Mouse (Mus musculus) bone marrow macrophage, adult 2 months (primary cell): ENCODE results near the gene Kif17. TPM values are rescaled to one million over a fixed set of nuclear protein-coding genes. Genes with fewer than 3 reads are reported as not detected.

Experiments
- H3K27ac ChIP-seq: 2 replicates; pipeline ENCODE4 v1.5.1; 2012; ENCODE audit warnings: low read depth, low read length; ENCODE audit not compliant: insufficient read depth
- H3K4me1 ChIP-seq: 2 replicates; pipeline ENCODE4 v1.6.1; 2012; ENCODE audit warnings: low read length; ENCODE audit not compliant: control insufficient read depth, insufficient read depth
- H3K4me3 ChIP-seq: 2 replicates; pipeline ENCODE4 v1.5.1; 2012; ENCODE audit warnings: mild to moderate bottlenecking, low read length, moderate library complexity; ENCODE audit not compliant: insufficient read depth
- CTCF ChIP-seq: IDR thresholded peaks from 2 replicates; pipeline ENCODE4 v1.5.1; 2012; ENCODE audit warnings: low read depth, mild to moderate bottlenecking, low read length, moderate library complexity
- POLR2A ChIP-seq: IDR thresholded peaks from 2 replicates; pipeline ENCODE4 v1.6.1; 2012; ENCODE audit warnings: mild to moderate bottlenecking, low read depth, low read length, borderline replicate concordance
- polyA plus RNA-seq: library from polyadenylated mRNA; stranded (reverse); fragments of >200 nt; gene quantifications from 2 replicates; pipeline ENCODE4 v1.2.4, GENCODE M21; 2012; ENCODE audit not compliant: missing spikeins, insufficient read depth, insufficient read length

Kif17 gene
- polyA plus RNA-seq, 1 experiment, result not detected

- TF ChIP-seq POLR2A (no peak), CTCF (no peak)
- Histone ChIP-seq H3K4me1 (peaks cover 3% of the 10 kb centered on the region; the same call in 1 of the 2 replicates), H3K27ac (no peak overlapping the region), H3K4me3 (no peak overlapping the region)
Observed at GRCm38 (mm10) chr4:138257116-138257687, 7.0 kb downstream of the Kif17 start.

DNA sequence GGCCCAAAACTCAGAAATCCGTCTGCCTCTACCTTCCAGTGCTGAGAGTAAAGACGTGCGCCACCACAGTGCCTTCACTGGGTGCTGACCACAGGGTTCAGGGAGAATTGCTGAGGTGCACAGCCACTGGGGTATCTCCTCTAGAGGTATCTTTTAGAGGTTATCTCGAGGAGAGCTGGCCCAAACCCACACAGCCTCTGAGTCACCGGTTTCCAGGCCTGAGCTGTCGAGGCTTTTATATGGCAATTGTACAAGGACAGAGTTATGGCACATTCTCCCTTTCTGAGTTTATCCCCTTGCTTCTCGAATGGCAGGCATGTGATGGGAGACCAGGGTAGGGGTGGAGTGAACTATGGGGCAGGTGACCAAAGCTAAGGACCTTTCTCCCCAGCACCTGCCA, 8.4 kb downstream of the Kif17 start:
- peaks cover 3% of the 10 kb centered on the region; the same call in 1 of the 2 replicates for H3K4me1 ChIP-seq
- no peak overlapping the region for H3K27ac ChIP-seq
- H3K4me3 ChIP-seq, result no peak overlapping the region
- TF ChIP-seq POLR2A (no peak), CTCF (no peak)

DNA sequence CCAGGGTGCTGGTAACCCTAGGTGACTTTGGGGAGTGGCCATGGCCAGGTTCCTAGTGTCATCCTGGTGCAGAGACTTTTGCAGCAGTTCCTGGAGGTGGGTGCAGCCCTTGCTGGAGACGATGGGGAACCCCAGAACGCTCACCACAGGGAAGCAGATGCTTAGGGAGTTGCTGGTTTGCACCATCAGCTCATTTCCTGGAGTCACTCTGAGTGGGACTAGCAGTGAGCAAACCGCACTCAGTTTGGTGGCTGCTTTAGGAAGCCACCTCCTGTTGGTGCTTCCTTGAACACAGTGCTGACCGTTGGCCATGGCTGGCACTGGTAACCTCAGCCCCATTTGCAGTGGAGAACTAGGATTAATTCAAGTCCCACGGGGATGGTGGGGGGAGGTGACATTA, 9.2 kb downstream of the Kif17 start:
- Histone ChIP-seq H3K27ac (no peak overlapping the region), H3K4me3 (no peak overlapping the region), H3K4me1 (peaks cover 3% of the 10 kb centered on the region; the same call in 1 of the 2 replicates)
- TF ChIP-seq POLR2A (no peak), CTCF (no peak)

DNA sequence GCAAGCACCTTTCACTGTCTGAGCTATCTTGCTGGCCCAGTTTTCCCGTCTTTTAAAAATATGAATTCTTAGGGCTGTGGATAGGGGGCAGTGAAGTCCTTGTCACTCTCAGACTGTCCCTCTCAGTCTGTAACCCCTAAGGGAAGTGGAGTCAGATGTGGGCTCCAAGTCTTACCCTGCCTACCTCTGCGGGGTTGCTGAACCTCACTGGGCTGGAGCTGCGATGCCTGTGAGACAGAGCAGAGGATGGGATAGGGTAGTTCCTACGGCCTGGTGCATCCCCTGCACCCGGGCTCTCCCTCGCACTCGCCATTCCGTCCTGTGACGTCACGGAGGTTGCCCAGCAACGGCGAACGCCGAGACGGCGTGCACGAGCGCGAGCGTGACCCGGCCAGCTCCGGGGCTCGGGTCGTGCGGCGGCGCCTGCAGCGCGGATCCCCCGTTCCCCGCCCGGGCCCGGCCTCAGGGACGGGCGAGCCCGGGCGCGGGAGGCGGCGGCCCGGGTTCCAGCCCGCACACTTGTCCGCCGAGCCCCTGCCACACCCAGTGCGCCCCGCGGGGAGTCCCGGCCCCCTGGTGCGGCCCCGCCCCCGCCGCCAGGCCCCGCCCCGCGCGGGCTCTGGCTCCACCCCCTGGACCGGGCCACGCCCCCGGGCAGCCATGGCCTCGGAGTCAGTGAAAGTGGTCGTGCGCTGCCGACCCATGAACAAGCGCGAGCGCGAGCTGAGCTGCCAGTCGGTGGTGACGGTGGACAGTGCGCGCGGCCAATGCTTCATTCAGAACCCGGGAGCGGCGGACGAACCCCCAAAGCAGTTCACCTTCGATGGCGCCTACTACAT, 11.8 kb downstream of the Kif17 start:
- Histone ChIP-seq H3K4me3 (peak overlapping the region; percentile 65), H3K4me1 (peaks cover 3% of the 10 kb centered on the region; the same call in 1 of the 2 replicates), H3K27ac (no peak overlapping the region)
- no peak for TF ChIP-seq POLR2A
- 0 out of 2 replicates have a peak, but pooled peaks have one; percentile 19 for TF ChIP-seq CTCF

DNA sequence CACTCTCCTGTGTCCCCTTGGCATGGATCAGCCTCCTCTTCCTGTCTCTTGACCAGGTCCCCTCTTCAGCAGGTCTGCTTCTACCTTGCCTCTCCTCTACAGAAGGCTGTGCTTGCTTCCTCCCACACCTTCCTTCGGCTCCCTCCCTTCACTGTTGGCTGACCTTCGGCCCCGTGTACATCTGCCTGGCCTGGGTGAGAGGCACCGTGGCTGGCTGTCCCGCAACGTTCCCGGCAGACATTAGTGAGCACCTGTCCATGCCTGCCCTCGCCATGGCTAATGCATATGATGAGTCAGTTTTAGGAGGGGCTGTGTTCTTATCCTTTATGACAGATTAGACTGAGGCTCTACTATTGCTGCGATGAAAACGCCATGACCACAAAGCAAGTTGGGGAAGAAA, 17.6 kb downstream of the Kif17 start:
- TF ChIP-seq POLR2A (no peak), CTCF (no peak)
- no peak overlapping the region for H3K4me3 ChIP-seq
- H3K4me1 ChIP-seq, result no peaks in the 10 kb centered on the region
- no peak overlapping the region for H3K27ac ChIP-seq

GRCm38 (mm10) chr4:138272011-138272997, 22.1 kb downstream of the Kif17 start:
- TF ChIP-seq CTCF (no peak), POLR2A (no peak)
- H3K27ac ChIP-seq, result no peak overlapping the region
- H3K4me3 ChIP-seq, result no peak overlapping the region
- H3K4me1 ChIP-seq, result no peaks in the 10 kb centered on the region

DNA sequence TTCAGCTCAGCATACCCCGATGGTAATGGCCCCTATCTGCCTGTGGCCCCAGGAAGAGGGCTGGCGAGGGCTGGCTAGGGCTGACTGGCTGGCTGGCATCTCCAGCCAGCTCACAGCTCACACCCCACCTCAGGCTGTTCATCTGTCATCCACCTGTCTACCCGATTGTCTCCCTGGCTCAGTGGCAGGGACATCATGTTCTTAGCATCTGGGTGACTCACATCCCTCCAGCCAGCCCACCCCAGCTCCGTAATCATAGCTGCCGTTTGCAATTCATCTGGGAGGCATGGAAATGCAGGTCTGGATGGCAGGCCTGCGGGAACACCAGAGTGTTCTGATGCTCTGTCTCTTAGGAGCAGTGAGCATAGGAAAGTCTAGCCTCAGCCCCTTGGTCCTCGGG, 28.1 kb downstream of the Kif17 start:
- TF ChIP-seq POLR2A (no peak), CTCF (no peak)
- Histone ChIP-seq H3K4me3 (no peak overlapping the region), H3K4me1 (no peaks in the 10 kb centered on the region), H3K27ac (no peak overlapping the region)

GRCm38 (mm10) chr4:138282834-138283233, 32.6 kb downstream of the Kif17 start:
- TF ChIP-seq POLR2A, result no peak
- TF ChIP-seq CTCF, result peak; percentile 97
- Histone ChIP-seq H3K4me1 (no peaks in the 10 kb centered on the region), H3K27ac (no peak overlapping the region), H3K4me3 (no peak overlapping the region)

- TF ChIP-seq POLR2A (no peak), CTCF (no peak)
- Histone ChIP-seq H3K4me3 (no peak overlapping the region), H3K4me1 (peaks cover 8% of the 10 kb centered on the region), H3K27ac (no peak overlapping the region)
Observed at GRCm38 (mm10) chr4:138286411-138286810, 36.2 kb downstream of the Kif17 start.
